Mouse (Mus musculus) embryo, embryonic 10 days (tissue): ENCODE data around the gene Pde4dip.
A peak's percentile ranks its signal among the peaks of the same experiment; 100 is the strongest.

Experiments used
- DNase-seq: peaks from one replicate; pipeline ENCODE4 v3.0.0-alpha.2; 2015; ENCODE audit warnings: low spot score

Gene Pde4dip

DNA sequence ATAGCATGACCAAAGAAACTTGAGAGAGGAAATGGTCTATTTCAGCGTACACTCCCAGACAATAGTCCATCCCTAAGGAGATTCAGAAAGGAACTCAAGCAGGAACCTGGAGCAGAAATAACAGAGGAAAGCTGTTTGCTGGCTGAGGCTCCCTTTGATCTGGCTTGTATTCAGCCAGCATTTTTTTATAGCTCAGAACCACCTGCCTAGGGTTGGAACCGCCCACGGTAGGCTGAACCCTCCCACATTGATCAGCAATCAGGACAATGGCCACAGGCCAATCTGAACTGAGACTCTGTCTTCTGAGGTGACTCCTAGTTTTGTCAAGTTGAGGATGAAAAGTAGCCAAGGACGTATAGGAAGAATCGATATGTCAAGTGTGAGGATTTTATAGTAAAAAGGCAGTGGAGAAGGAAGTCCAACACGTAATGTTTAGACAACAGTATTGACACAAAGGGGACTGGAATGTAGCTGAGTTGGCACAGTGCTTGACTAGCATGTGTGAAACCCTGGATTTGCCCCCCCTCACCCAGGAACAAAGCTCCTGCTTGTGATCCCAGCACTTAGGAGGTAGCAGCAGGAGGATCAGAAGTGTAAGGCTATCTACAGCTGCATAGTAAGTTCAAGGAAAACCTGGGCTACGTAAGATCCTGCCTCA lies 44.2 kb downstream of the Pde4dip start:
- no peak for DNase-seq

DNA sequence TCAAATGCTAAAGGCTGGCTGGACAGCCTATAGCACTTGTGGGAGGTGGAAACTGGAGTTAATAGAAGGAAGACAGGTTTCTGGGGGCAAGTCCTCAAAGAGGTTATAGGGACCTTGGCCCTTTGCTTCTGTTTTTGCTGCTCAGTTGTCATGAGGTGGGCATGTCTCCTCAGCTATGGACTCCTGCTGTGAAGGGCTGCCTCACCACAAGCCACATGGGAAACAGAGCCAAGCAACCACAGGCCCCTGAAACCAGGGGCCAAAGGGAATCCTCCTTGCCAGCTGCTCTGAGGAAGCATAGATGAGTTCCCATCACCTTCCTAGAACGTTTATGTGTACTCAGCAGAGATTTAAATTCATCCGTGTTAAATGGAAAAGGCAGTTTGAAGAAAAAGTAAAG lies 45.9 kb downstream of the Pde4dip start:
- DNase-seq, result no peak

DNA sequence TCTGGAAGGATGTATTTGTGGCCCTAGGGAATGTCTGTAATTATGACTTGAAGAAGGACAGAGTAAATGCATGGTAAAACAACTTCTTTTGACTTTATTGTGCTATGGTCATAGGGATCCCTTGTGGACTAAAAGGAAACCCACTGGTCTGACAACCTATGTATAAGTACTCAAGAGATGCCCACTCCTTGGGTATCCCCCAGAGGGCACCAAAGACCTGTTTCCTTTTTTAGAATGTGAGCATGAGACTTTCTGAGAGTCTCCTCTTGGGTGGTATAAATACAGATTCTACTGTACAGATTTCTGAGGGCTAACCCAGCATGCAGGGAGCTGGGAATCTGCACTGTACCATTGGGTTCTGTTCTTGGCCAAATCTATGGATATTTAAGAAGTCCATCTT lies 48.1 kb downstream of the Pde4dip start:
- no peak for DNase-seq

DNA sequence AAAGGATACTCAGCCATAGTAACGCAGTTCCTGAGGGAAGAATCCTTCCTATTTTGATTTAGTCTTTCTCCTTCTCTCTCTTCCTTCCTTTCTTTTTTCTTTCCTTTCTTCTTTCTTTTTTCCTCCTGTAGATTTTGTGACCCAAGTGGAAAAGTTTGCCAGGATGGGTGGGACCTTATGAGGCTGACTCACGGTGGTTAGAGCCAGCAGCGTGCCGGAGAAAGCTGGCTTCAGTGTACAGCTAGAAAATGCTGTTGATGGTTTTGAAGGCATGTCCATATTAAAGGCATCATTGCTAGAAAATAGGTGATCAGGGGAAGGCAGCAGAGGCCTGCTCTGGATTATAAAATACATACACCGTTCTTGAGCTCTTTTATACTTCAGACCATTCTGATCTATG lies 52.6 kb downstream of the Pde4dip start:
- DNase-seq, result no peak

DNA sequence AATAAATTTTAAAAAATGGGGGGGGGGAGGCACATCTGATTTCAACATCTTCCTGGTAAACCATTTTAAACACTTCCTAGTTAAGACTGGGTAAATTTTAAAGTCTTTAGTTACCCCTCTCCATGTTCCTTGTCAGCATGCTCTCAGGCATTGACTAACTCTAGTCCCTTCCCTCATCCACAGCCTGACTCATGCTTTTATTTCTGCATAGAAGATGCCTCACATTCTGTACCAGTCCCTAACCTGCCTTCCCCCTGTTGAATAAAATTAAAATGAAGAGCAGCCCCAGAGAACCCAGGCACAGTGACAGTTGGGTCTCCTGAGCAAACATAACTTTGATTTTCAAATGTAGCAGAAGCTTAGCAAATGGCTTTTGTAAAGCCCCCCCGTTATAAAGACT lies 53.9 kb downstream of the Pde4dip start:
- no peak for DNase-seq

DNA sequence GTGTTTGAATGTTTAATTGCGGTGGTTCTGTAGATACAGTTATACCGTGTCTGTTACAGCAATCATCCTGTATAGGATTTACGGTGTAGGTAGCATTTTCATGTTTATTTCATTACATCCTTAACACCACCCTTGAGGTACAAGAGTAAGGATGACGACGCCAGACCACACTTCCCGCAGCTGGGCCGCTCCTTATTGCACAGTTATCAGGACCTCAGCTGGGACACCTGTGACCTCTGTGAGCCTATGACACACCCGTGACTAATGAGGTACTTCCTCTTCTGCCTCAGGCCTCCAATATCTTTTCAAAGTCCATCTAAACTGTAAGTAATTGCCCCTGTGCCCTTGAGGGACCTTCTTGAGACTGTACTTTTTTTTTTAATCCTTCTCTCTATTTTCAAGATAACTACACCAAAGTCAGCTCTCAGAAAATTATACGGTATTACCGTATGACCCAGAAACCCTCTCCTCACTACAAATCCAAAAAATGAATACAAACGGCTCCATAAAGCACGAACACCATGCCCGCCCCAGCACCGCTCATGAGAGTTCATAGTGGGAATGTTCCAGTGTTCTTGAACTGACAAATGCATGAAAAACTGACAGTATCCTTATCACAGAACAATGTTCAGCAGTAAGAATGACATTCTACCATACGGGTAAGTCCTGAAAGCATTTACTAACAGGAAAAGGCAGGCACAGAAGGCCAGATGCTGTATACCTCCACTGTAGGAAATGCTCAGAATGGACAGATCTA lies 56.8 kb downstream of the Pde4dip start:
- no peak for DNase-seq

DNA sequence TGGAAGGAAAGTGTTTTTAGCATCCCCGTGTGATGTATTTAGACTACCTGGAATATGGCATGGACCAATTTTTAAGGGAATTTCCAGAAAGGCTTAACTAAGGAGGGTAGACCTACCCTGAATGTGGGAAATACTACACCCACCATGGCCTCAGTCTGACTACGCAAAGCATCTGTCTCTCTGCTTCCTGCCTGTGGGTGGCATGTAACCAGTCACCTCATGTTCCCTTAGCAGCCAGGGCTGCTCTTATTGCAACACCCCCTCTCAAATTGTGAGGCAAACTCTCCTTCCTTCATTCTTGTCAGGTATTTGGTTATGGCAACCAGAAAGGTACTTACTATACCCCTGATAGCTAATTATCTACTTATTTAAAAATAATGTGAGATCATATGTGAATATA lies 57.9 kb downstream of the Pde4dip start:
- DNase-seq, result no peak

DNA sequence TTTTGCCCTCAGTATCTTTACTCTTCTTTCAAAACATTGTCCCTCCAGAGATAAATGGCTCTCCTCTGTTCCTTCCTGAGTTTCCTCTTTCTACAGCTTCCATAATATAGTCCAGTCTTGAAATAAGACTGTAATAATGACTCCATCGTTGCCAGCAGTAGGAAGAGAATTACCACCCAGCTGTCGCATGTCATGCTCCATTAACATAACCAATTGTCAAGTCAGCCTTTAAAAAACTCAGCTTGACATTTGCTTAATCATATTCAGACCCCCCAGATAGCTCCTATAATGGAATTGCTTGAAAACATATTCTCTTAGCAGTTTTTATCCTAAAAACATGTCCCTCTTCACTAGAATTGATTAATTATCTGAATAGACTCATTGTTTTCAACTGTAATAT lies 58.4 kb downstream of the Pde4dip start:
- DNase-seq, result no peak

DNA sequence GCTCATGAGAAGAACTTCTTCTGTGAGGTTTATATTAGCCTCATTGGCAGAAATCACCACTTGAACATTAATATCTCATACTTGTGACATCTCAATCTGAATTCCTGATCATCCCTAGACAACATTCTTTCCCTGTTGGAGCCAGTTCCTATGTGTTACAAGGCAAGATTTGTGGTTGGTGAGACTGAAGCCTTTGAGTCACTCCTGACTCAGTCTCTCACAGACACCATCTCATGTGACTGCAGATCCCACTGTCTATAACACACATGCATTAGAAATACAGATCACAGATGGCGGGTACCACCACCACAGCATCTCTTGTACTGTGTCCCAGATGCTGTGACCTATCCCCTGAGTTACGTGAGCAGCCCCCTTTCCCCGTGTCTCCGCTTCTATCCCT lies 60.2 kb downstream of the Pde4dip start:
- no peak for DNase-seq

DNA sequence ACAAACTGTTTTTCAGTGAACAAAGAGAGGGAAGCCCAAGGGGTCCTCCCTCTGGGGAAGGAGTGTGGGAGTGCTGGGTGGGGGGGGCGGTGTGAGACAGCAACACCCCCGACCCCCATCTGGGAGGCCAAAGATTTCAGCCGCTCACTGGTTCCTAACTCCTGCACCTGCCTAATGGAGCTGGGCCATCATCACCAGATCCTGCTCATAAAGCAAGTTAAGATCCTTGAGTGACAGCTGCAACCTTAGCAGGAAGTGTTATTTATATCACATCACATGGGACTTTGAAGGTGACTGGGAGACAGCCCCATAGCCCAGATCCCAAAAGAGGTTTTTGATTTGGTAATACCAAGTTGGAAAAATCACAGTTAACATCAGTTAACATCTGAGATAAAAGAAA lies 63.3 kb downstream of the Pde4dip start:
- no peak for DNase-seq

DNA sequence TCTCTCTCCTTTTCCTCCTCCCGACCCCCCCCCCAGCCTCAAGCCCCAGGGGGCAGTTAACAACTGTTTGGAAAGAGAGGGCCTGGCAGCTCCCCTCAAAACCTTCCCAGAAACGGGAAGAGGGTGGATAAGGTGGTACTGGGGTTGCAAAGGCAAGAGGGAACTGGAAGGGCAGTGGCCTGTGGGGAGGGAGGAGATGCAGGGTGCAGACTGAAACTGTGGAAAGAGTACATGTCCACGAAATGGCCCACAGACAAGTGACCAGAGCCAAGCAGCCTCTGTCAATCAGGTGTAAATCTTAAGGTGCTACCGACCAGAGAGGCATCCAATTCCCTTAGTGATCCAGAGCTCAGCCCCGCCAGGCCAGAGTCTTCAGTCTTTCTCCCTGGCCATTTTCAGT lies 63.8 kb downstream of the Pde4dip start:
- no peak for DNase-seq

DNA sequence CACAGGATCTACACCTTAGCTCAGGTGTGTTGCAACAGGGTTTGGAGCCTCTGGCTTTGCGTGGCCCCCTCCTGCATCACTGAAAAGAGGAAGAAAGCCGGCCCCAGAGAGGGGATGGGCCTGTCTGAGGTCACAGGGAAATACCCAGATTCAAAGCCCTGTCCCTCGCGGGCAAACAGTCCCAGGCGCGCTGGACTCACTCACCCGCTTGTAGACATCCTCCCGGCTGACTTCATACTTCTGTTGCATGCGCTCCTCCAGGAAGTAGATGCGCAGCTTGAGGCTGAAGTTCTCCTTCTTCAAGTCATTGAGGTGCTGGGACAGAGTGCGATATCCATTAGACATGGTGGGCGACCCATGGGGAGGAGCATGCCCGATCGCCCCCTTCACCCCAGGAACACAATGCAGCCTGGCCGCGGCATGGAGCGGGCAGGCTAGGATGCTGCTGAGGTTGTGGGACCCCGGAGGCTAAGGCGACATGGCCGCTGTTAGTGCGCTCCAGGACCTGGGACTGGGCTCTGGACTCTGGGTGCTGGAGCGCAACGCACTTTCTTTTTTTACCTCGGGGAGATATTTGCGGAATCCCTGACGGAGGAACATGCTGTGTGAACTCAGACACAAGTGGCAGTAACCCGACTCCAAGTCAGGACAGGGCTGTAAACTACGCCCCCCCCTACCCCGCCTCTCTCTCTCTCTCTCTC lies 64.3 kb downstream of the Pde4dip start:
- DNase-seq, result peak; percentile 58

DNA sequence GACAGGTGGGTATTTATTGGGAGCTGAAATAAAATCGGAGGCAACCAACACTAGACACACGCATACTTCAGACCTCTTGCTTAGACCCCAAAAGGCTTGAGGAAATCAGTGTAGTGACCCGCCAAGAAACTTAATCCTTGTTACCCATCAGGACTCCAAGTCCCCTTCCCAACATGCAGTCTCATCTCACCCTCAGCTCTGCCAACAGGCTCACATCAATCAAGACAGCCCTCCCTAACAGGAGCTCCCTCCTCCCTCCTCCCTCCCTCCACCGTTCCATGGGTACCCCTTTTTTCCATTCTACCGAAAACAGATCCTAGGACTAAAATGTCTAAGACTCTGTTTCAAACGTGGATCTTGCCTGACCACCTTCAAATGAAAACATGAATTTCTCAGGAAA lies 65.1 kb downstream of the Pde4dip start:
- DNase-seq, result no peak

DNA sequence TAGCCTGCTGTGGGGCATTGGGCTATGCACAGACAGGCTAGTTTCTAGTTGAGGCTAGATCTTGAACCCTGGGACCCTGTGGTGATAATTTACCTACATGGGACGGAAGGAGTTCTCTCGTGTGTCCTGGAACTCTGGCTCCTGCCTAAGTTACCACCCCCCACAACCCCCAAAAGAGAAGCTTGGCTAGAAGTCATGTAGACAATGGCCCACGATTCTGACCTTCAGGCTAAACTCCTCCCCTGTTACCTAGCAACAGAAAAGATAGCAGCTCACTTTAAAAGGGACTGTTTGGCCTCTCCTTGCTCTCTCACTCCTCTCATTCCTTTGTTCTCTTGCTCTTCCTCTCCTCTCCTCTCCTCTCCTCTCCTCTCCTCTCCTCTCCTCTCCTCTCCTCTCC lies 69.5 kb downstream of the Pde4dip start:
- DNase-seq, result no peak

DNA sequence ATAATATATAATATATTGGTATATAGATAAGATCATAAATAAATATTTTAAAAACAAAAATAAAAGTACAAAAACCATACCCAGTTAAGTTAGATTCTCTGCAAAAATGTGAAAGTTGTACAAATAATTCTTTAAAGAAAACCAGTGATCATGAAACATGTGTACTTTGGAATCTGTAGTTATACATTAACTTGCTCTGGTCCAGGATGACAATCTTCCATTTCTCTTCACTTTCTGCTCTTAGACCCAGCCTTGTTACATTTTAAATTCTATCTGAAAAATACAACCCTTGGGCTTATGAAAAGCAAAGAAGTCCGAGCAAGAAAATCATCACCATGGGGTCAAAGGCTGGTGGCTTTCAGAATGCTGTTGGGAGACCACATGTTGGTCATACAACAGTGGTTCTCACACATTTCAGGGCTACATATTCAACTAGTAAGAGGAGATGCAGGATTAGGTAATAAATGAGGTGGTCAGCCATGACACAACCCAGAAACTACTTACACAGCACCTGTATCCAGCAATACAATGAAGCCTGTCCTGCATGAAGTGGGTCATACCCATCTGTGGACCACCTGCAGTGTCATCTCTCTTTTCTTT lies 70.0 kb downstream of the Pde4dip start:
- no peak for DNase-seq

DNA sequence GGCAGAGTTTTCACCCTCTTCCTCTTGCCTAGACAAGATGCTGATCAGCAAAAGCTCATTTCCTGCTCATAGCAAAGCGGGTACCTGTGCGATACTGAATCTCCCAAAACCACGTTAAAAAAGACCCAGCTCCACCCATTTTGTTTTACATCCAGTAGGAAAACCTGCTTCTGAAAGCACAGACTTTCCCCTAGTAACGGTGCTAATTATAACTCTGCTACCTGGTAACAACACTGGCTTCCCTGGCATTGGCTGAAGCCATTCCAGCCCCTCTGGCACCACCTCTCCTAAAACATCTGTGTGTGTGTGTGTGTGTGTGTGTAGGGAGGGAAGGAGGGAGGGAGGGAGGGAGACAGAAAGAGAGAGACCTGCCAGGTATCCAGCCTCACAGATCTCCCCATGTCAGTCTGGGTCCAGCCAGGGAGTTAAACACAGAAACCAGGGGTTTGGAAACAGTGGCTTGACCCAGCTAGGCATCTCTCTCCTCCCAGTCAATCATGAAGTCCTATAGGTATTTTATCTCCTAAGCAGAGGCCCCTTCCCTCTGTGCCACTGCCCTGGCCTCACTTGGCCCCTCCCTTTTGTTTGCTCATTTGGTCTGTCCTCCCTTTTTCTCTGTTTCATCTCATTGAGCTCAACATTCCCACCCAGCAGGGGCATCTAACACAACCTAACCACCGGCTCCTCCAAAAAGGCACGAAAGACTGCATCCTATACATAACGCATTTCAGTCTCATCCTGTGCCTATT lies 76.7 kb downstream of the Pde4dip start:
- DNase-seq, result peak; percentile 19

DNA sequence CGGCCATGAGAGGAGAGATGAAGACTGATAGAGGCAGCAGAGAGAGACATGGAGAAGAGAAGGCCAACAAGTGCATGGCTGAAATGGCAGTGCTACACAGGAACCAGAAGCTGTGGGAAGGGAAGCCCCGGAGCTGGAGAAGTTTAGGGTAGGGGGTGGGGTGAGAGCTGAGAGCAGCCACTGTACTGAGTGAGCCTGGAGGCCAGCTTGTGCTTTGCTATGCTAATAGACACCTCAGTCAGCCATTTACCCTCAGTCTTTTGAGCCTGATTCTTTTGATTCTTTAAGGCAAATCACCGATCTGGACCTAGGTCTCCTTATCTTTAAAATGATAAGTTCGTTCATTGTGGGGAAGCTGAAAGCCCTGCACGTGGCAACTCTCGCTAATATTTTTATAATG lies 77.3 kb downstream of the Pde4dip start:
- DNase-seq, result no peak

DNA sequence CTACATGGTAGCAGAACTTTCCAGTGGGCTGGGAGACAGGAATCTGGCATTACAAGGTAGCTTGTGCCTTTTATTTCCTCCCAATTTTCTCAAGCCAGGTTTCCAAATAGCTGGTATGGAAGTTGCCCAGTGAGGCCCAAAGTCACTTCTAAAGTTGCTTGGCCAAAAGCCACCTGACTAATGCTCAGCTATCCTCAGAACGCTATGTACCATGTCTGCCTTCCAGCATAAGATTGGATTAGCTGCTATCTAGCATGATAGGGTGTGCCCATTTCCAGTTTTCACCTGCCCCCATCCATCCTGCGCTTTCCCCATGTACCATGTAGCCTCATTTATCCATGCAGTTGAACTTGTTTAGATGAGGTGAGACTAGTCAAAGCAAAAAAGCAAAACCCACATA lies 78.2 kb downstream of the Pde4dip start:
- no peak for DNase-seq

DNA sequence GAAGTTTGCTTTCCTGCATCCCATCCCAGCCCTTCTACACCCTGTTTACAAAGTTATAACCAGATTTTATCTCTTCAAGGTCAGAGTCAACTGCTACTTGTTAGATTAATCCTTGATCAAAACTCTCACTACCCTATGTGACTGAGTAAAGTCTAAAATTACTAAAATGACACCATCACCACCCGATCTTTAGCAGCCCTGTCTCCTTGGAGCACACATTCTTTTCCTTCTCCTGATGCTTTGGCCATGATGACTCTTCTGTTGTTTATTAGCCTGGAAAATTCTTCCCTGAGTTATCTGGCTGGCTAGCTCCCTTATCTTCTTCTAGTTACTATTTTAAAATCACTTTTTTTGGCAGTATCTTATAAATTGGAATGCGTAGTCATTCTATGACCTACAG lies 82.9 kb downstream of the Pde4dip start:
- DNase-seq, result no peak

DNA sequence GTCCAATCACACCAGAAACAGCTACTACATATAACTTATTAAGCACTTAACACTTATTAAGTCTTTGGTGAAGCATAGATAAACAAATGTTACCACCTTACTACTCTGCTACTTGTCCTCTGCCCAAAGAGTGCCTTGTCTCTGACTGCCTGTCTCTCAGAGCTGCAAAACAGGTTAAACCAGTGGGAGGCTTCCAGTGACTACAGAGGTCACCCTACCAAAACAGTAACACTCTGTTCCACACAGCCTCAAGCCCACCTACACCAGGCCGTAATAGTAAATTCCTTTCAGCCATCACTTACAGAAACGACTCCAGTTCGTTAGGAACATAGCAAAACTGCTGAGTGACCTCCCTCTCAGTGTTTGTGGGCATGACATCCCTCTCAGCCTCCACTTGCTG lies 84.8 kb downstream of the Pde4dip start:
- DNase-seq, result no peak

DNA sequence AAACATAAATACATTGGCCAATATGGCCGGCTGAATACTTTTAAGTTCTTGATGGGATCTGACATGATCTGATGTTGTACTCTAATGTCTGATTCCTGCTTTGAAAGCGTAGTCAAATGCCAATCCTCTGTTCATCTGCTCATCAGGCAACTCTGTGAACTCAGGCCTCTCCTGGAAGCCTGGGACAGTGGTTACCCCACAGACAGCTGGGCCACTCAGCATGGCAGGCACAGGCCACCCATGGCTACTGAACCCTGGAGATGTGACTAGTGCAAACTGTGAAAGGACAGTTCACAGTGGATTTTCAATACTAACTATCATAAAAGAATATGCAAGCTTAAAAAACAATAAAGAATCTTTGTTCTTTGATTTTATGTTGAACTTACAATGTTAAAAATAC lies 85.6 kb downstream of the Pde4dip start:
- no peak for DNase-seq

DNA sequence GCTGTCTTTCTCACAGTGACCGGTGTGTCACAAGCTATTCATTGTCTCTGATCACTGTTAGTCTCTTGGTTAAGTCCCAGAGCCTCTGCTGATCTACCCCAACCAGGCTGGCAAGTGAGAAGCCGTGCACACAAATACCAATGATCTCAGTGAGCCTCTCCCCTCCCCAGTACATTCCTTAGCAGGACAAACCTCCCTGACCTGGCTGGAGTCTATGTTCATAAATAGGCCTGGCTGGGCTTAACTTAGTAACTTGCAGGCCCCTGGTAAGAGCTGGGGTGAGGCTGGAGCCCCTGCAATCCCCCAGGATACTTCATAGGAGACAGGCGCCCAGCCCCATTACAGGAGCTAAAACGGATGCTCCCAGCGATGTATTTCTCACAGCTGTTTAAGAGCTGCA lies 86.2 kb downstream of the Pde4dip start:
- DNase-seq, result no peak
